Mouse (Mus musculus) hindlimb bud, embryonic 11.5 days (tissue): ENCODE measurements around the gene Gtf3a.
"Not testable (repeated sequence)": the region's sequence is repeated elsewhere in the genome, so short reads cannot be mapped to it uniquely, and the experiment has no call there.

Experiments used
- DNase-seq: peaks from one replicate; pipeline ENCODE4 v3.0.0-alpha.2; 2012; ENCODE audit warnings: low read depth, low spot score; ENCODE audit errors: extremely low spot score

Gene Gtf3a

DNA sequence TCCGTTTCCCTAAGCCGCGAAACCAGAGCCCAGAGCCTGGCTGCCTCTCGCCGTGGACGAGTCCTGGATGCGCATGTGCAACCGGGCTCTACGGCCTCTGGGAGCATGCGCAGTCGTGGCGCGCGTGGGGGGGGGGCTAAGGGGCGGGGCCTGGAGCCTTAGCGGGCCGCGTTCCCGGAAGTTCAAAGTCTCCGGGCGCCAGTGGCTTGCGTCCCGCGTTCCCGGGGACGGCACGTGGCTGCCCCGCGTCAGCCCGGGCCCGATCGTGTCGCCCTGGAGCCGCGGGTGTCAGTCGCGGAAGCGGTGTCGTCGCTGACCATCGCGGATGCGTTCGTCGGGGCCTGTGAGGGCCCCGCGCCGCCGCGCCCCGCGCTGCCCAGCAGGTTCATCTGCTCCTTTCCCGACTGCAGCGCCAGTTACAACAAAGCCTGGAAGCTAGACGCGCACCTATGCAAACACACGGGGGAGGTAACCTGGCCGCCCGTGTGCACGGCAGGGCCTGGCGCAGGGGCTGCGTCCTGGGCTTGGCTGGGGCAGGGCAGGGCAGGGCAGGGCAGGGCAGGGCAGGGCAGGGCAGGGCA, at the start of gene Gtf3a:
TSS of gene Gtf3a (plus strand) at position 150 of the 581 bp plus-strand sequence.
- DNase-seq, result no peak

DNA sequence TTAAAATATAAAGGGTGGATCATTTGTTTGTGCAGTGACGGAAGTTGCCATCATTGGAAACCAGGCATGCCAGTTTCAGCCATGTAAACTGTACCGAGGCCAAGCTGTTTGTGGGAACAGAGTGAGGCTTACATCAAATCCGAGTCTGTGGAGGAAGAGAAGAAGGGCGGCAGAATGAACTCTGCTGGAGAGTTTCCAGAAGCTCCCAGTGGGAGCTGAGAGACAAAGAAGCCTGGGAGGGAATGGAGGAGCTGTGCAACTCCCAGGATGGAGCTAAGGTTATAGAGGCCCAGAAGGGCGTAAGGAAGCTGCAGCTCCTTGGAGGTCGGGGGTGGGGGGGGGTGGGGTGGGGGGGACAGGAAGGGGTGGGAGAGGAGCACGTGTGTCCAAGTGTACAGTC, 48.1 kb upstream of the Gtf3a start:
- DNase-seq, result no peak

DNA sequence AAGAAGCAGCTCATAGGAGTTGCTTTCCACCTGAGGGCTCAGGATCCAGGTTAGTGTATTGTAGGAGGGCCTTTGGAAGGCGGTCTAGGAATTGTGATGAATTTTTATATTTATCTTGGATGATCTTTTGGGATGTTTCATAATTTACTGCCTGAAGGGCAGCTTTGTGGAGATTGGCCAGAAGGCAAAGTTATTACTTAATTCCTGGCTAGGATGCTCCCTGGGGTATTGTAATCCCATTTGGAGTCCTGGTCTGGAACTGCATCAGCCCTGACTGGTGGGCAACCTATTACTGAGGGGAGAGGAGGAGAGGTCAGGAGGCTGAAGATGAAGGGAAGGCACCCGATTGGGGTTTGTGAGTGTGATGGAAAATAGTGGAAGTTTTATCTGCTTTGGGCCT, 47.0 kb upstream of the Gtf3a start:
- no peak for DNase-seq

DNA sequence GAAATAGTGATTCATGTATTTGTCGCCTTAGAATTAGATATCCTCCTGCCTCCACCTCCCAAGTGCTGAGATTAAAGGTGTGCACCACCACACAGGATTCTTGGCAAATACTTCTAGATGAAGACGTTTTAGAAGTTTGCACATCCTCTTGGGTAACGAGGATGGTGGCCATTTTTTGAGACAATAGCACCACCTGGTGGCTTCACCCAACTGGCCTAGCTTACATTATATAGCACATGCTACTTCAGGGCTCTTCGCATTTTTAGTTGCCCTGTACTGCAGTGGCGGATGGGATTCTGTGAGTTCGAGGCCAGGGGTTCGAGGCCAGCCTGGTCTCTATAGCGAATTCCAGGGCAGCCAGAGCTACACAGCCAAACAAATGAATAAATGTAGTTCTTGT, 44.1 kb upstream of the Gtf3a start:
- peak; percentile 50 for DNase-seq

DNA sequence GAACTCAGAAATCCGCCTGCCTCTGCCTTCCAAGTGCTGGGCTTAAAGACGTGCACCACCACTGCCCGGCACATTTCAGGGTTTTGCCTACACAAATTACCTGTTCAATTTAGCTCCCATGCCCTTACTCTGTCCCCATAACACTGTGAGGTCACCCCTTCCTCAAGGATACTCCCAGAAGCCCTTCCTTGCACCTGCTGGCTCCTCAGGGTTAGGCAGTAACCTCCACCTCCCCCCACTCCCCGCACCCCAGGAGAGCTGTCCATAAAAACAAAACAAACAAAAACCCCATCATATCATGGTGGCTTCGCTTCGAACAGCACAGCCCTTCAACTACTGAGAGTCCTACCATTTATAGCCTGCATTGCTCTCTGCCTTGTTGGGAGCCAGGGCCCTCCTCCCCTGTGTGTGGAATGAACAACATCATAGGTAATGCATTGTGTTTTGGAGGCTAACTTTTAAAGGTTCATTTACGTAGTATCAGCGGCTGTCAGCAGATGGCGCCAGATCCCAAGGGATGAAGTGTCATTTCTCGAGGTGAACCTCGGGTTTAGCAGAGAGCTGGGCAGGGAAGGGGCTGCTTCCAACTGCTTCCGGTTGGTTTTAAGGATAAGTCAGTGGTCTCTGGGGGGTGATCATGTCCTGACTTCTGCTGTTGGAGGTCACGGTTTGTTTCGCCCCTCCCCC, 42.8 kb upstream of the Gtf3a start:
- peak; percentile 70 for DNase-seq

DNA sequence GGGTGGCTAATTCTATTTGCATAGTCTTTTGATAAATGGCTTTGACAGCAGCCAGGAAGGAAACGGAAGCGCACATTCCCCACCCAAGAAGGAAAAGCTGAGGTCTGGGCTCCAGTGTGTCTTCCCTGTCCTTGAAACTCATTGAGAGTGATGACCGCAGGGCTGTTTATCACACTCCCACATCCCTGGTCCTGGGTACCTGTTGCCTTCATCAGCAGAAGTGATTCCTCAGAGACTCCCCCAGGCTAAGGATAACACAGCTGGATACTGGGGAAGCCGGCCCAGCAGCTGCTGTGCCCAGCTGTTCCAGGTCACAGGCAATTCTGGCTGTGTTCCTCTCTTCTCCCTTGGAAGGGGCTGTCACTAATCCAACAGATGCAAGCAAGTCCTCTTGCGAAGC, 40.9 kb upstream of the Gtf3a start:
- DNase-seq, result no peak

DNA sequence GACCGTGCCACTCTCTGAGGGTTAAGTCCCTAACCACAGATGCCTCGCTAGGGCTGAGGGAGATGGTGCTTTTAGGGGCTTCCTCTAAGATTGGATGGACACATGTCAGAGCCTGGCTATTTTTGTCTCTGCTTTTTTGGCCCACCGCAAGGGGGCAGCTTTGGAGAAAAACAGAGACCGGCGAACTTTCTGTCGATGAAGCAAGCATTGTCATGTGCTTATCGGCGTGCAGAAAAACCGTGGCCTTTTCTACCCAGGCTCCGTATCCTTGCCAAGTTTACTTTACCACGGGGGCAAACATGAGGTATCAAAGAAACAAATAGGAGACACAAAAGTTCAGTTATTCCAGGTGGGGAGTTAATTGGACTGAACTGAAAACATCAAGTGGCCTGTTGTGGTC, 39.8 kb upstream of the Gtf3a start:
- DNase-seq, result no peak

DNA sequence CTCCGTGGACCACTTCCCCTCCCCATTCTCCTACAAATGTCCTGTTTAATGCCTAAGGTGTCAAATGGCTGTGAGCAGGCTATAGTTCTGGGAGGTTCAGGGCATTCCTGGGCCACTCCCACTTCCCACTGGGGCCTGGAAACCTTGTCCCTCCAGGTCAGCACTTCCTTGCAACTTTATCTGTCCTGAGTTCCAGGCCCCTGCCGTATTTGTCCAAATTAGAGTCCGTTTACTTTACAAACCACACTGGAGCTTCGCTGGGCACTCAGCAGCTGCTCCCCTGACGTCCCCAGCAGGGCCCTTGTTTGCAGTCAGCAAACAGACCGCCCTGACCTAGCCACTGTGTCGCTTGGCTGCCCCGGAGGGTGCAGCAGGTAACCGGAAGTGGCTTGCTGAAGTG, 36.3 kb upstream of the Gtf3a start:
- no peak for DNase-seq

DNA sequence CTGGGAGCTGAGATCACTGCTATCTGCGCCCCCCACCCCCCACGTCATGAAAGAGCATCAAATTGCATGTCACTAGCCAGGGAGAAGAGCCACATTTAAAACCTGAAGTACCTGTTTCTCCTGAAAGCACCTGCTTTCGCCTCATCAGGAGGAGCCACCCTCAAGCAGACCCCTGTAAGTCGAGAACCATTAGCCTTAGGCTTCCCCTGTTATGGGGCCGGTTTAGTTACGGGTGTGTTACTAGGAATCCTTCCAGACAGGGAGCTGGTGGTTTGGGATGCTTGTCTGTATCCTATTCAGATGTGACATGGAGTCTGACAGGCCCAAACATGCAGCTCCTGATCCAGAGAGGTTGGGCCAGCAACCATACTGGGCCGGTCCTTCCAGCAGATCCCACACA, 35.1 kb upstream of the Gtf3a start:
- DNase-seq, result no peak

DNA sequence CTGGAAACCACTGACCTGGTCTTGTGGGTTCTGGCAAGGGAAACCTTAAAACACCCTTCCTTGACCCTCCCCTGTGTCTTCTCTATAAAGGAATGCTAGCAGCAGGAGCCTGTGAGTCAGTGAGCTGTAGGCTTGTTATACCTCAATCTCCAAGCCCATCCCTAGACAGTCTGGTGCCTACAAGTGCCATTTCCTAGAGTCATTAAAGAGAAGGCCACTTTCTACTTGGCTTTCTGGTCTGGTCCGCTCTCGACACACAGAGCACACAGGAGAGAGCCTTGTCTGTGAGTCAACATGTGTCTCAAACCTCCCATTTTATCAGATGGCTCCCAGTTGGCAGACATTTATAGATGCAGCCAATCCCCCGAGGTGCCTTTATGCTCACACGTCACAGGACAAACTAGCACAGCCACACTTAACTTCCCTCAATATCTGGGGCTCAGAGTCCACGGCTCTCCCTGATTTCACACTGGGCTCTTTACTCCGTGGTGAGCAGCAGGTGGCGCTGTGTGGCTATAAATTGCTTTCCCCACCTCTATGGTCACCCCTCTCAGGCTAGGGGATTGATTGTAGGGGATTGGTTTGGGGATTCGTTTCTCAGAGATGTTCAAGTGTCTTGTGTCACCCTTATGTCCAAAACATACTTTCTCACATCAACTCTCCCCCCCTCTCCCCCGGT, 34.2 kb upstream of the Gtf3a start:
- DNase-seq, result no peak

DNA sequence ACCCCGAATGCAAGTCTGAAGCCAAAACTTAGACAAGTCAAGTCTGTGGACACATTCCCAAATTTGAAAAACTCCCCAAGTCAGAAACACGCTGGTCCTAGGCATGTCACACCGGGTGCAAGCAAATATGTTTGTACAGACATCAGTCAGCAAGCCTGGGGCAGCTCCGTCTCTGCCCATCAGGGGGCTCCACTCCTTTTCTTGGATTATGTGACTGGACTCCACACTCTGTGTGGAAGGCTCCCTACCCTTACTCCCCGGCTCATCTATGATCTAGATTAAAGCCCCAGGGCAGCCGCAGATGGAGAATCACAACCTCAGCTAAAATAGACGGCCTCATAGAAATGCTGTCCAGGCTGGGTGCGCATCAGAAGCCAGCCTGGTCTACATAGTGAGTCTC, 32.2 kb upstream of the Gtf3a start:
- DNase-seq, result no peak

DNA sequence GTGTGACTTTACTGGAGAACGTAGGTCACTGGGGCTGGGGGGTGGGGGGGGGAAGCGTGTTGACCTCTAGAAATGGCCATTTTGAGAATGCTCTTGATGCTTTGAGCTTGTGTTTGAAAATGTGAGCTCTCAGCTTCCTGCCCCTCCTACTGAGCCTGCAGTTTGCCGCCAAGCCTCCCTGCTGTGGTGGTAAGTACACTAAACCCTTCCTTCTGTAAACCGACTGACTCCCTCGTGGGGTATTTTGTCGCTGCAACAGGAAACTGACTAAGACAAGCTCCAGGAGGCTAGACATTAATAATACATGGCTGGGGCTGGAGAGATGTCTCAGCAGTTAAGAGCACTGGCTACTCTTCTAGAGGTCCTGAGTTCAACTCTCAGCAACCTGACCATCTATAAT, 31.7 kb upstream of the Gtf3a start:
- DNase-seq, result no peak

DNA sequence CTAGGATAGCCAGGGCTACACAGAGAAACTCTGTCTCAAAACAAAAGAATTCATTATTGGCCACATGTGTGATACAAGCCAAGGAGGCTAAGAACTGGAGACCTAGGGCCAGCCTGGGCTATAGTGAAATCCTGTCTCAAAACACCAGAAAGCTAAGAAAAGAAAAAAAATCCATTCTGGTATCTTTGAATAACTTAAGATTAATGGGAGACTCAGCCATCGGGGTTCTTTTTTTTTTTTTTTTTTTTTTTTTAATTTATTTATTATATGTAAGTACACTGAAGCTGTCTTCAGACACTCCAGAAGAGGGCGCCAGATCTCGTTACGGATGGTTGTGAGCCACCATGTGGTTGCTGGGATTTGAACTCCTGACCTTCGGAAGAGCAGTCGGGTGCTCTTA, 31.1 kb upstream of the Gtf3a start:
- DNase-seq, result not testable (repeated sequence)

DNA sequence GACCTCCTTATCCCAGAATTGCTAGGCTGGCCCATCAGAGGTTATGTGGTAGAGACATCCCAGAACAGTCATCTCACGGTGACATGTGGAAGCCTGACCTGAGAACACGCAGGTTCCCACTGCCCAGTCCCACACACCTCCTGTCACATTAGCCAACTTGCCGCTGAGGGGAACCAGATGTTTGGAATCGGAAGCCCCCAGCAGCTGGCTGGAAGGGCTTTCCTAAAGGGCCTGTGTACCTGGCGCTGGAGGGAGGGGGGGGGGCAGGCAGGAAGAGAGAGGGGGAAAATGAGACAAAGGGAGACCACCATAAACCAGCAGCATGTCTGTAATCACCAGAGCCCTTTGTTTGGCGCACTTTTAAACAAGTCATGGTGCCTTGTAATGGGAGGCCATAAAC, 28.6 kb upstream of the Gtf3a start:
- DNase-seq, result no peak

DNA sequence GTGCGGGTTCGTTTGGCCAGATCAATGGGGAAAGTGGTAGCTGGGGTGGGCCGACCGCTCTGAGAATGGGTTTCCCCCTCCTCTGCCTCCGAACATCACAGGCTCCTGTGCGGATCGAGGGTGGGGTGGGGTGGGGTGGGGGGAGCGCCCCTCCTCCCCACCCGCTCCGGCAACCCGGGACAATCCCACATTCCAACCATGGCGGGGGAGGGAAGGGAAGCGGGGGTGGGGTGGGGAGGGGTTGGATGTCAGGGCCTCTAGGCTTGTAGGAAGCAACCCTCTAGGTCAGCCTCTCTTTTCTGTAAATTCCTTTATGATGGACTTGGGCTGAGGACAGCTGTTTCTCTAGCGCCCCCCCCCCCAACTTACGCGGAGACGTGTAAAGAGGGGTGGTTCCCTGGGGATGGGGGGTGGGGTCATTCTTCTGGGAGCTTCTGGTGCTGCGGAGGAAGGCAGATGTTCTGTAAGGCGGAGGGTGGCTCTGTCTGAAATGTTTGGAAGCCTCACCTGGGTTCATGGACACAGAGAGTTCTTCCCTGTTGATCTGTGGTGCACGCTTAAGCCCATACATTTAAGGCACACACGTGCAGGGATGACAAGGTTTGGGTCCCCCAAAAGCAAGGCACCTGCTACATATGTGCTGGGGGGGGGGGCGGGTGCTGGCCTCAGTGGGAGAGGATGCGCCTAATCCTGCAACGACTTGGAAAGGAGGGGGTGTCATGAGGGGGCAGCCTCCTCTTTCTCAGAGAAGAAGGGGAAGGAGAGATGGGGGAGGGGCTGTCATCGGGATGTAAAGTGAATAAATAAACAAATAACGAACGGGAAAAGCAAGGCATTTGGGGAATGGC, 27.9 kb upstream of the Gtf3a start:
- no peak for DNase-seq

DNA sequence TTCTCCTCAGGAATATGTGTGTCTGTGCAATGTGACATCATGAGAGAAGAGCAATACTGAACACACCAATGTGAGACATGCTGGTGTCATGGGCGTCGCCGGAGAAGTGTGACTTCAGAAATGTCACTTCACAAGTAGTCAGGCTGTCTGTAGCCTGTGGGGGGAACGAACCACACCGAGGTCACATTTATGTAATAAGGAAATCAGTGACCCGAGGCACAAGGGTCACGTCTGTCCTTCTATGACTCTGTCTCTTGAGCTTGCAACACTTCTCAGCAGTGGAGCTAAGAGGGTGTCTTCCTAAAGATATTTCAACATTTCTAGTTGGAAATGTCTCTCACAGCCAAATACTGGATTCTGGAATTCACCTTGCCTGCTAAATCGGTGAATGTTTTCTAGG, 27.2 kb upstream of the Gtf3a start:
- DNase-seq, result no peak

DNA sequence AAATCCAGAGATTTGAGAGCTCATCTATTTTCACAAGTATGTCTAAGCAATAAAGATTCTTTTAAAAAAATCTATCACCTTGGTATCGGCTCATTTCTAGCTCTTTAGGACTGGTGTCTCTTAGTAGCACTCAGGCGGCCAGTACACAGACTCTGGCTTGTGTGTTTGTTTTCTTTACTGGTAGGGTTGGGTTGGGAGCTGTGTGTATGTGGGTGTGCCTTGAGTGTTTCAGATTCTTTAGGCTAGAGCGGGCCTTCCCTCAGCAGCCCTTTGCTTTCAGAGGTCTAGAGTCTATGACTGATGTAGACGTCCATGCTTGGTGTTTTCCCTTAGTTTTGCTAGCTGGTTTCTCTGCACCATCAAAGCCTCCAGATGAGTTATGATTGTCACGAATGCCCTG, 24.9 kb upstream of the Gtf3a start:
- DNase-seq, result no peak

DNA sequence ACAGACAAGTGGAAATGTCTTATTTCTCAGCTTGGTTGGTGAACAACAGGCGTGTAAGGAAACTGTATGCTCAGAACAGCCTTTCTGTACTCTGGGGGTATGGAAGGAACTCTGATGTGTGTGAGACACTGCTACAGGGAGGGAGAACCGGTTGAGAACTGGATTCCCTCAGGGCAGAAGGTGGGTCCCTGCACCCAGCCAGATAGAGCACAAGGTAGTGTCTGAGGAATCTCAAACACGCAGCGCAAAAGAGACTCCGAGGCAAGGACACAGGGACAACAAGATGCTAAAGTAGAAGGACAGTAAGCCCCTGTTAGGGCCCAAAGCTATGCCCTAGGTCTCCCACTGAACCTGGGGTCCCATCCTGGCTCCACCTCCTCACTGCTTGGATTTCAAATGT, 21.8 kb upstream of the Gtf3a start:
- no peak for DNase-seq

DNA sequence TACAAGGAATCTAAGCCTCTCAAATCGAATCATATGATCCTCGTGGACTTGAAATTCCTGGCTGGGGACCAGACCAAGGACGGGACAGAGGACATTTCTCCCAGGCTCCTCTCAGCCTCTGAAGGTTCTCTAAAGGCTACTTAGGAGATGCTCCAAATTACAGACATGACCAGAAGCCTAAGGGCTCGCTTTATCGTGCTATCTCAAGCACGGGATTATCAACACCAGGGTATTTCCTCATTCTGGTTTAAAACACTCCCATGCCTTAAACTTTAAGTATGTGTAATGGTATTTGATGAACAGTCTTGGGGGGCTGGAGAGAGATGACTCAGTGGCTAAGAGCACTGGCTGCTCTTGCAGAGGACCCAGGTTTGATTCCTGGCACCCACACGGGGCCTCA, 17.0 kb upstream of the Gtf3a start:
- no peak for DNase-seq

DNA sequence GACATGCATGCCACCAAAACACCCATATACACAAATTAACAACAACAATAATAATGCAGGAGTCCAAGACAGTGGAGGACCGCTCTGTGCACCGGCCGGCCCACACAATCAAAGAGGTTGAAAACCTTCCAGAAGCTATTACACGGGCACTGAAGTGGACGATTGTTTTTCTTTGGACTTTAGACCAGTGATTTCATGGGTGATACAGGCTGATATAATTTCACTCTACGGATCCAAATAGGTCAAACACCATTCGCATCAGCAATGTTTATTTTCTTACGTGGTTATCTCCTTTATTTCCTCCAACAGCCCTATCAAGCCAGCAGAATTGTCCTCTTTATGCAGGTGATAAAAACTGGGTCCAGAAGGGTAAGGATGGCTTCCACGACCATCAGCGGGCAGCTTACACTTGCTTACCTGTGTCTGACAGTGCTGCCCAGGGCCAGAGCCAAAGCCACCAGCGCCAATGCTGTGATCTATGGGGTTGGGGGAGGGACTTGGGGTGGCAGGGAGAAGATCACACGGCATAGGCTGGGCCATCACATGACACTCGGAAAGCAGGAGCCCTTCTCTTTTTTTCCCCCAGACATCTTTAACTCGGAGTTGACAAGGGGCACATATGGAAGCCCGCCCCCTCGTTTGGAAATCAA, 16.4 kb upstream of the Gtf3a start:
- DNase-seq, result no peak

DNA sequence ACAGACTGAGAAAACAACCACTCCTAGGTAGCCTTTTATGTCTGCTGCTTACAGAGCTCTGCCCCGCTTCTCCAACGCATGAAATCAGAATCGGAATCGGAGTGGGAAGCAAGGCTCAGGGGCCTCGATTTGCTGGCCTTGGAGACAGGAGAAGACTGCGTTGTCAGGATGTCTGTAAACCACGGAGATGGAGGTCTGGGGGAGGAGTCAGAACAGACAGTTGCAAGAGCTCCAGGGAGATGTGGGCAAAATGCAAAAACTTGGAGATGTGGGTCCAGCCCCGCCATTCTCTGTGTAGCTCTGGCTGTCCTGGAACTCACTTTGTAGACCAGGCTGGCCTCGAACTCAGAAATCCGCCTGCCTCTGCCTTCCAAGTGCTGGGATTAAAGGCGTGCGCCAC, 15.0 kb upstream of the Gtf3a start:
- no peak for DNase-seq
